Mouse (Mus musculus): Measurements from ENCODE around the gene Cyp1a2. TPM values are rescaled to one million over a fixed set of nuclear protein-coding genes. Genes with fewer than 3 reads are reported as not detected.

Cyp1a2 gene
- polyA plus RNA-seq, 1 experiment from 2014 or later = not detected

- H3K4me1 ChIP-seq = 0 out of 2 replicates have a peak, but pooled peaks cover 3% of the 10 kb centered on the region
- no peaks in the 10 kb centered on the region for H3K9me3 ChIP-seq
- no peak overlapping the region for H3K4me2 ChIP-seq
- 73% methylated on average over 4 of the region's 4 CpGs for WGBS
- H3K27me3 ChIP-seq (replicated peaks) = 0 out of 2 replicates have a peak, but pooled peaks cover 3% of the 10 kb centered on the region
- H3K36me3 ChIP-seq = no peaks in the 10 kb centered on the region
- no peak for ATAC-seq (ENCODE audit: extremely low read depth, insufficient number of reproducible peaks, low FRiP score, low TSS enrichment)
- no peak overlapping the region for H3K27ac ChIP-seq (replicated peaks)
- H3K9ac ChIP-seq = no peak overlapping the region
- H3K4me3 ChIP-seq = no peak overlapping the region
Observed at GRCm38 (mm10) chr9:57671037-57671436, 12.5 kb downstream of the Cyp1a2 start.

DNA sequence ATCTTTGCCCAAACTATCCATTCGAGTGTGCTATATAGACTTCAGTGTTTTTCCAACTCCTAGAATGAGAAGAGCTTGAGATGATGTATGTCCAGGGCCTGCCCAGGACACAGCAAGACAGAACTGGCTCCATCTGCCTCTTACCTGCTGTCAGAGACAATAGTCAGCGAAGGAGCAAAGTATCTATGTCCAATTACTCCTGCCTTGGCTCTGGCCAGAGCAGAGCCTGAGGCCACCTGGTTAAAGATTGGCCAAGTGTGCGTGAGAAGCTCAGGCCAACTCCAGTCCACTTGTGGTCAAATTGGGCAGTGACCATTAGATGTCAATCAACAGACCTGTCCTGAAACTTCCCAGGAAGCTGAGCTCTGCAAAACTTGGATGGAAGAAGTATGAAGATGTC lies 13.9 kb downstream of the Cyp1a2 start:
- WGBS = 67% methylated on average over 3 of the region's 3 CpGs

DNA sequence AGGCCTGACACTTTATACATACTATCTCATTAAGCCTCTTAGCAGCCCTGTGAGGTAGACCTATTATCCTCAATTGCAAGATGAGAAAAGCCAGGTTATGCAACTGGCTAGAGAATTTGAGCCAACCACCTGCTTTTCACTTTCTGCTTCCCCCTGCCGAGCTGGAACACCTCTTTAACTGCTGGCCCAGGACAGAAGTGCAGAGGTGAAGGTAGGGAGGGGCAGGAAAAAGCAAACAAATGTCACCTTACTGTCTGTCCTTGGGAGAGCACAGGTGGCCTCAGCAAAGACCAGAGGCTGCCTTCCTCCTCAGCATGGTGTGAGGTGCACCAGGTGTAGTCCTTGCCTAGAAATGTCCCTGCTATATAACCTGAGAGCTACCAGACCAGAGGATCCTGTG lies 15.2 kb downstream of the Cyp1a2 start:
- no peak overlapping the region for H3K9ac ChIP-seq
- H3K27ac ChIP-seq (replicated peaks) = no peak overlapping the region
- 0 out of 2 replicates have a peak, but pooled peaks cover 3% of the 10 kb centered on the region for H3K4me1 ChIP-seq
- 0 out of 2 replicates have a peak, but pooled peaks cover 3% of the 10 kb centered on the region for H3K27me3 ChIP-seq (replicated peaks)
- no peaks in the 10 kb centered on the region for H3K36me3 ChIP-seq
- no peak overlapping the region for H3K4me2 ChIP-seq
- ATAC-seq (ENCODE audit: extremely low read depth, insufficient number of reproducible peaks, low FRiP score, low TSS enrichment) = no peak
- 45% methylated on average over 1 of the region's 1 CpGs for WGBS
- H3K9me3 ChIP-seq = no peaks in the 10 kb centered on the region
- H3K4me3 ChIP-seq = no peak overlapping the region

More for the DNA sequence above, 13.9 kb downstream of the Cyp1a2 start:
- H3K27me3 ChIP-seq (replicated peaks) = 0 out of 2 replicates have a peak, but pooled peaks cover 3% of the 10 kb centered on the region
- no peak overlapping the region for H3K9ac ChIP-seq
- H3K9me3 ChIP-seq = no peaks in the 10 kb centered on the region
- 0 out of 2 replicates have a peak, but pooled peaks cover 3% of the 10 kb centered on the region for H3K4me1 ChIP-seq
- no peak for ATAC-seq (ENCODE audit: extremely low read depth, insufficient number of reproducible peaks, low FRiP score, low TSS enrichment)
- no peak overlapping the region for H3K4me2 ChIP-seq
- H3K36me3 ChIP-seq = no peaks in the 10 kb centered on the region
- no peak overlapping the region for H3K27ac ChIP-seq (replicated peaks)
- no peak overlapping the region for H3K4me3 ChIP-seq

- no peak overlapping the region for H3K27ac ChIP-seq (replicated peaks)
- H3K36me3 ChIP-seq = no peaks in the 10 kb centered on the region
- H3K4me1 ChIP-seq = 0 out of 2 replicates have a peak, but pooled peaks cover 3% of the 10 kb centered on the region
- no peak for ATAC-seq (ENCODE audit: extremely low read depth, insufficient number of reproducible peaks, low FRiP score, low TSS enrichment)
- H3K27me3 ChIP-seq (replicated peaks) = 0 out of 2 replicates have a peak, but pooled peaks cover 3% of the 10 kb centered on the region
- no peak overlapping the region for H3K4me3 ChIP-seq
- no peak overlapping the region for H3K4me2 ChIP-seq
- H3K9me3 ChIP-seq = no peaks in the 10 kb centered on the region
- 56% methylated on average over 11 of the region's 11 CpGs for WGBS
- no peak overlapping the region for H3K9ac ChIP-seq
Observed at GRCm38 (mm10) chr9:57667817-57668216, 15.7 kb downstream of the Cyp1a2 start.

DNA sequence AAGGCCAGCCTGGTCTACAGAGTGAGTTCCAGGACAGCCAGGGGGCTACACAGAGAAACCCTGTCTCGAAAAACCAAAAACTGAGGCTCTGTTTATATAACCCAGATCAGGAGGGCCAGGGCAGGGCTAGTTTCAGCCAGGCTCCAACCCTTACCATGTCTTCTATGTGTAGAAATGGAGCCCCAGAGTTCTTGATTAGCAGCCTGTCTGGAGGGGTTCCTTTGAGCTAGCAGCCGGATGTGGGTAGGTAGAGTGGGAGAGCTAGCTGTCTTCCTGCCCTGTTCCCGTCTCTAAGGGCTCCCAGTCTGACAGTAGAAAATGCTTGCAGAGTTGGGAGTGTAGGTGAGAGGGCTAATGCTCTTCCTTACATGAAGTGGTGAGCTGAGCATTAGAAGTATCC lies 16.4 kb downstream of the Cyp1a2 start:
- Histone ChIP-seq H3K9me3 (no peaks in the 10 kb centered on the region), H3K27ac (replicated peaks) (no peak overlapping the region), H3K4me3 (no peak overlapping the region), H3K4me1 (0 out of 2 replicates have a peak, but pooled peaks cover 3% of the 10 kb centered on the region), H3K9ac (no peak overlapping the region), H3K4me2 (no peak overlapping the region), H3K36me3 (no peaks in the 10 kb centered on the region), H3K27me3 (replicated peaks) (0 out of 2 replicates have a peak, but pooled peaks cover 3% of the 10 kb centered on the region)
- no peak for ATAC-seq (ENCODE audit: extremely low read depth, insufficient number of reproducible peaks, low FRiP score, low TSS enrichment)
- WGBS = 72% methylated on average over 3 of the region's 3 CpGs

DNA sequence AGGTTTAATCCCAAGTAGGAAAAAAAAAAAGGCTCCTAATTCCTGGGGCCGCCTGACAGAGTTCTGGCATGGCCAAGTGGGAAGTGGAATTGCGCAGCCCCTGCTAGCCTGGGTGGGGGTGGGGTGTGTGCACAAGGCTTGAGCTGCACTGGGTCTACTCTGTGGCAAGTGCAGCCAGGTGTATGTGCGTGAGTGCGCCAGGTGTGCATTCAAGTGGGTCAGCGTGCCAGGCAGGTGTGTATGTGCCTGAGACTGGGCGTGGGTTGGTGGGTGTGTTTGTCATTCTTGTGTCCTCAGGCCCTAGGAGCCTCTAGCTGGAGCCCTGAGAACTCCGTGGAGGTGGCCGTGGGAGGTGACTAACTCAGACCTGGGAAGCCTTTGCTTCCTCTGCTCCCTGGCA lies 17.0 kb downstream of the Cyp1a2 start:
- 84% methylated on average over 8 of the region's 8 CpGs for WGBS
- no peak for ATAC-seq (ENCODE audit: extremely low read depth, insufficient number of reproducible peaks, low FRiP score, low TSS enrichment)

DNA sequence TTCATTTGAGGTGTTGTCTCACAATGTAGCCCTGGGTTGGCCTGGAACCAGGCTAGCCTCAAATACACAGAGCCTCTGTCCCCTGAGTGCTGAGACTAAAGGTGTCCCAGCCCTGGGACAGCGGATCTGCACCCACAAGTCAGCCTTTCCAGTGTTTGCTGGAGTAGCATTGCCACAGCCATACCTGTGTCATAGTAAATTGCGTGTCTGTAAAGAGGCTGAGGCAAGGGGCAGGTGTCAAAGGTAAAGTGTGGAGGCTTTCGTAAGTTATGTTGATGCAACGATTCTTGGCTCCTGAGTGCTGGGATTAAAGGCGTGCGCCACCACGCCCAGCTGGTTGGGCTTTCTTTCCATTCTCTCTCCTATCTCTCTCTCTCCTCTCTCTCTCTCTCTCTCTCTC lies 18.9 kb downstream of the Cyp1a2 start:
- H3K4me3 ChIP-seq = no peak overlapping the region
- WGBS = 46% methylated on average over 7 of the region's 7 CpGs
- H3K4me2 ChIP-seq = no peak overlapping the region
- H3K9me3 ChIP-seq = no peaks in the 10 kb centered on the region
- 0 out of 2 replicates have a peak, but pooled peaks cover 3% of the 10 kb centered on the region for H3K4me1 ChIP-seq
- H3K9ac ChIP-seq = no peak overlapping the region
- H3K27ac ChIP-seq (replicated peaks) = no peak overlapping the region
- no peak for ATAC-seq (ENCODE audit: extremely low read depth, insufficient number of reproducible peaks, low FRiP score, low TSS enrichment)
- H3K27me3 ChIP-seq (replicated peaks) = 0 out of 2 replicates have a peak, but pooled peaks cover 3% of the 10 kb centered on the region
- no peaks in the 10 kb centered on the region for H3K36me3 ChIP-seq

More for the DNA sequence above, 17.0 kb downstream of the Cyp1a2 start:
- Histone ChIP-seq H3K4me1 (0 out of 2 replicates have a peak, but pooled peaks cover 3% of the 10 kb centered on the region), H3K27ac (replicated peaks) (no peak overlapping the region), H3K36me3 (no peaks in the 10 kb centered on the region), H3K27me3 (replicated peaks) (0 out of 2 replicates have a peak, but pooled peaks cover 3% of the 10 kb centered on the region), H3K9ac (no peak overlapping the region), H3K4me3 (no peak overlapping the region), H3K4me2 (no peak overlapping the region), H3K9me3 (no peaks in the 10 kb centered on the region)

GRCm38 (mm10) chr9:57661552-57661951 lies 22.0 kb downstream of the Cyp1a2 start:
- ATAC-seq (ENCODE audit: extremely low read depth, insufficient number of reproducible peaks, low FRiP score, low TSS enrichment) = no peak
- H3K4me3 ChIP-seq = no peak overlapping the region
- WGBS = 14% methylated on average over 3 of the region's 3 CpGs
- H3K4me2 ChIP-seq = no peak overlapping the region
- H3K4me1 ChIP-seq = no peaks in the 10 kb centered on the region
- no peak overlapping the region for H3K27ac ChIP-seq (replicated peaks)
- H3K36me3 ChIP-seq = no peaks in the 10 kb centered on the region
- H3K27me3 ChIP-seq (replicated peaks) = 0 out of 2 replicates have a peak, but pooled peaks cover 2% of the 10 kb centered on the region
- no peaks in the 10 kb centered on the region for H3K9me3 ChIP-seq
- H3K9ac ChIP-seq = no peak overlapping the region

DNA sequence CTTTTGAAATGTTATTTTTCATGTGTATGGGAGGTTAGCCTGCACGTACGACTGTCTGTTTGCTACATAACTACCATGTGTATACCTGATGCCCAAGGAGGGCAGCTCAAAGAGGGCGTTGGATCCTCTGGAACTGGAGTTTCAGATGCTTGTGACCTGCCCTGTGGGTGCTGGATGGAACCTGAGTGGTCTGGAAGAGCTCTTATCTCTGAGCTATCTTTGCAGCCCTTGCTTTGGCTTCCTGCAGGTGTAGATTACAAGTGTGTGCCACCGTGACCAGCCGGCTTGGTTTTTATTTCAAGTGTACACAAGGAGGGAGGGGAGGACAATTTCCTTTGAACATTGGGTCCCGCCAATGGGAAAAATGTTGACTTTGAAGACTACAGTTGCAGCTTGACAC lies 23.0 kb downstream of the Cyp1a2 start:
- H3K4me3 ChIP-seq = no peak overlapping the region
- WGBS = 60% methylated on average over 6 of the region's 6 CpGs
- no peaks in the 10 kb centered on the region for H3K27me3 ChIP-seq (replicated peaks)

GRCm38 (mm10) chr9:57659774-57660173 lies 23.7 kb downstream of the Cyp1a2 start:
- H3K9ac ChIP-seq = no peak overlapping the region
- no peak overlapping the region for H3K27ac ChIP-seq (replicated peaks)
- H3K4me2 ChIP-seq = no peak overlapping the region
- no peaks in the 10 kb centered on the region for H3K36me3 ChIP-seq
- H3K4me3 ChIP-seq = no peak overlapping the region
- no peak for ATAC-seq (ENCODE audit: extremely low read depth, insufficient number of reproducible peaks, low FRiP score, low TSS enrichment)
- no peaks in the 10 kb centered on the region for H3K9me3 ChIP-seq
- H3K27me3 ChIP-seq (replicated peaks) = peaks cover 5% of the 10 kb centered on the region
- H3K4me1 ChIP-seq = peaks cover 4% of the 10 kb centered on the region
- 14% methylated on average over 4 of the region's 4 CpGs for WGBS

More for the DNA sequence above, 23.0 kb downstream of the Cyp1a2 start:
- Histone ChIP-seq H3K4me1 (peaks cover 4% of the 10 kb centered on the region), H3K27ac (replicated peaks) (no peak overlapping the region), H3K4me2 (no peak overlapping the region), H3K9ac (no peak overlapping the region), H3K36me3 (no peaks in the 10 kb centered on the region), H3K9me3 (no peaks in the 10 kb centered on the region)
- ATAC-seq (ENCODE audit: extremely low read depth, insufficient number of reproducible peaks, low FRiP score, low TSS enrichment) = no peak

DNA sequence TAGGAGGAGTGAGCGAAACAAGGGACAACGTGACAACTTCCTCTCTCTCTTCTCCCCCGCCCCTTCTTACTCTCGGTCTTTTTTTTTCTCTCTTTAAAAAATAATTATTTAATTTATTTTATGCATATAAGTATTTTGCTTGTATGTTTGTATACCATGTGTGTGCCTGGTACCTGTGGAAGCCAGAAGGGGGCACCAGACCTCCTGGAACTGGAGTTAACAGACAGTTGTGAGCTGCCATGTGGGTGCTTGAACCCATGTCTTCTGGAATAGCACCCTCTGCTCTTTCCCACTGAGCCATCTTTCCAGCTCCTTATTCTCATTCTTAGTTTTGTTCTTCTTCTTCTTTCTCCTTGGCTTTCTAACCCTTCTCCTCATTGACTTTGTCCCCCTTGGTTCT lies 24.5 kb downstream of the Cyp1a2 start:
- Histone ChIP-seq H3K27ac (replicated peaks) (no peak overlapping the region), H3K36me3 (no peaks in the 10 kb centered on the region), H3K9ac (no peak overlapping the region), H3K4me2 (no peak overlapping the region), H3K27me3 (replicated peaks) (peaks cover 13% of the 10 kb centered on the region), H3K4me1 (peaks cover 4% of the 10 kb centered on the region), H3K9me3 (no peaks in the 10 kb centered on the region), H3K4me3 (no peak overlapping the region)
- ATAC-seq (ENCODE audit: extremely low read depth, insufficient number of reproducible peaks, low FRiP score, low TSS enrichment) = no peak
- WGBS = 76% methylated on average over 4 of the region's 4 CpGs

DNA sequence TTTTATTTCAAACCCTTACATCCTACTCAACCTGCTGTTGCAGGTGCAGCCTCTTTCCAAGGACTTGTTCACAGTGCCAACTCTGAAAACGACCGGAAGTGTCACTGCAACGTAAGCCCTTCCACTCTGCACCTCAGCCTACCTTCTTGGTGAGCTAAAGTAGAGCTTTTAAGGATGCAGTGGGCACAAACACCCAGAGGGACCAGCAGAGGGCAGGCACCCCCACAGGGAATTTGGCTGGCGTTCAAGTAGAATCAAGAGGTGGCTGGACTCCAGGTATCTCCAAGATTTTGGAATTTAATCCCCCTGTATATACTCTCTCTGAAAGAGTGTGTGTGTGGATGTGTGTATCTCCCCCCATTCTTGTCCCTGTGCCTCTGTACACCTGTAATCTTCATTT lies 25.7 kb downstream of the Cyp1a2 start:
- H3K27ac ChIP-seq (replicated peaks) = no peak overlapping the region
- H3K36me3 ChIP-seq = no peaks in the 10 kb centered on the region
- no peak for ATAC-seq (ENCODE audit: extremely low read depth, insufficient number of reproducible peaks, low FRiP score, low TSS enrichment)
- no peak overlapping the region for H3K4me2 ChIP-seq
- peaks cover 4% of the 10 kb centered on the region for H3K4me1 ChIP-seq
- H3K9me3 ChIP-seq = no peaks in the 10 kb centered on the region
- WGBS = 55% methylated on average over 4 of the region's 4 CpGs
- H3K4me3 ChIP-seq = no peak overlapping the region
- H3K27me3 ChIP-seq (replicated peaks) = peaks cover 25% of the 10 kb centered on the region
- no peak overlapping the region for H3K9ac ChIP-seq

All from heart, embryonic 13.5 days (tissue).